Mouse (Mus musculus) lung, postnatal 0 days (tissue): ENCODE data around the gene Mapk11. TPM values are rescaled to one million over a fixed set of nuclear protein-coding genes. Genes with fewer than 3 reads are reported as not detected.

Experiments
- ATAC-seq: fragments of 200-750 bp; cut with Nextera tagmentation; 2 replicates; pipeline ENCODE4 v1.8.0; 2017; ENCODE audit warnings: moderate library complexity
- DNase-seq: peaks from one replicate; pipeline ENCODE4 v3.0.0-alpha.2; 2016; ENCODE audit warnings: low spot score
- H3K27ac ChIP-seq: fragments of 300-500 bp; sonication (generic); 2 replicates; pipeline ENCODE4 v1.5.1; 2014; ENCODE audit warnings: antibody characterized with exemption, mild to moderate bottlenecking, low read length, mixed read lengths
- H3K27me3 ChIP-seq: fragments of 300-500 bp; sonication (generic); replicated peaks from 2 replicates; pipeline ENCODE4 v1.6.1; 2014; ENCODE audit warnings: low read length, mixed read lengths; ENCODE audit not compliant: insufficient read depth
- H3K36me3 ChIP-seq: fragments of 300-500 bp; sonication (generic); 2 replicates; pipeline ENCODE4 v1.6.1; 2014; ENCODE audit warnings: low read length, mixed read lengths; ENCODE audit not compliant: insufficient read depth
- H3K4me1 ChIP-seq: fragments of 300-500 bp; sonication (generic); 2 replicates; pipeline ENCODE4 v1.6.1; 2014; ENCODE audit warnings: antibody characterized with exemption, low read depth, low read length, mixed read lengths; ENCODE audit not compliant: insufficient read depth
- H3K4me2 ChIP-seq: fragments of 300-500 bp; sonication (generic); replicated peaks from 2 replicates; pipeline ENCODE4 v1.6.1; 2014; ENCODE audit warnings: low read depth, mild to moderate bottlenecking, low read length, moderate library complexity, mixed read lengths
- H3K4me3 ChIP-seq: fragments of 300-500 bp; sonication (generic); 2 replicates; pipeline ENCODE4 v1.5.1; 2014; ENCODE audit warnings: low read depth, low read length
- H3K9ac ChIP-seq: fragments of 300-500 bp; sonication (generic); replicated peaks from 2 replicates; pipeline ENCODE4 v1.6.1; 2014; ENCODE audit warnings: low read depth, mild to moderate bottlenecking
- H3K9me3 ChIP-seq: fragments of 300-500 bp; sonication (generic); 2 replicates; pipeline ENCODE4 v1.6.1; 2016; ENCODE audit warnings: low read length, mixed read lengths
- CTCF ChIP-seq: IDR thresholded peaks from 2 replicates; pipeline ENCODE4 v1.5.1; 2016; ENCODE audit warnings: antibody characterized with exemption, mild to moderate bottlenecking
- EP300 ChIP-seq: IDR thresholded peaks from 2 replicates; pipeline ENCODE4 v1.6.1; 2016; ENCODE audit warnings: antibody characterized with exemption, mild to moderate bottlenecking, control low read depth
- whole genome bisulfite sequencing: fragments of 180-500 bp; shearing (Covaris S2); extraction: QIAGEN DNeasy Blood & Tissue Kit; methylation state at CpG from one replicate; pipeline ENCODE4 v1.1.7; 2014; 5-methylcytosine and 5-hydroxymethylcytosine counted together
- polyA plus RNA-seq: library from polyadenylated mRNA; unstranded; fragments of >200 nt; fragmentation: Nextera tagmentation; extraction: Ambion mirVana; gene quantifications from 2 replicates; pipeline ENCODE4 v1.2.1, GENCODE M21; 2015

Mapk11 gene
- polyA plus RNA-seq, 1 experiment from 2014 or later, result 7.4 TPM

DNA sequence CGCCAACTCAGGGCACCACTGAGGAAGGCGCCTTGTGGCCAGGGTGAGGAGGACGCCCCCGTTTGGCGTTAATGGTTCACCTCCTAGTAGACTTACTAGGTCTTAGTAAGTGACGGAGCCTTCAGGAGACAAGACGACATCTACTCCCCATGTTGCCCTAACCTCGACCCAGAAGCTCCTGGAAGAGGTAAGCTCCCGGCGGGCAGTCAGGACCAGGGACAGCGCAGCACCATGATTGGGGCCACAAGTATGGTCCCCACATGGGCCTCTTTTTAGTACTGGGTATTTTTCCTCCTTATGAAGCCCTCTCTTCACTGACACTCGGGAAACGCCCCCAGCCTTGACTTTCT is 588 bp upstream of the Mapk11 start:
- no peak overlapping the region for H3K9ac ChIP-seq
- peak overlapping the region; percentile 91 for H3K4me2 ChIP-seq
- WGBS, result 5% methylated on average over 13 of the region's 13 CpGs
- peak overlapping the region; percentile 67 for H3K4me3 ChIP-seq
- no peaks in the 10 kb centered on the region for H3K9me3 ChIP-seq
- H3K4me1 ChIP-seq, result peaks cover 13% of the 10 kb centered on the region
- H3K27me3 ChIP-seq, result peaks cover 14% of the 10 kb centered on the region
- peaks cover 7% of the 10 kb centered on the region; the same call in 1 of the 2 replicates for H3K36me3 ChIP-seq
- no peak overlapping the region for H3K27ac ChIP-seq
- TF ChIP-seq CTCF (peak; percentile 15), EP300 (no peak)
- ATAC-seq (peak; percentile 20; the same call in 1 of the 2 replicates), DNase-seq (peak; percentile 44)

DNA sequence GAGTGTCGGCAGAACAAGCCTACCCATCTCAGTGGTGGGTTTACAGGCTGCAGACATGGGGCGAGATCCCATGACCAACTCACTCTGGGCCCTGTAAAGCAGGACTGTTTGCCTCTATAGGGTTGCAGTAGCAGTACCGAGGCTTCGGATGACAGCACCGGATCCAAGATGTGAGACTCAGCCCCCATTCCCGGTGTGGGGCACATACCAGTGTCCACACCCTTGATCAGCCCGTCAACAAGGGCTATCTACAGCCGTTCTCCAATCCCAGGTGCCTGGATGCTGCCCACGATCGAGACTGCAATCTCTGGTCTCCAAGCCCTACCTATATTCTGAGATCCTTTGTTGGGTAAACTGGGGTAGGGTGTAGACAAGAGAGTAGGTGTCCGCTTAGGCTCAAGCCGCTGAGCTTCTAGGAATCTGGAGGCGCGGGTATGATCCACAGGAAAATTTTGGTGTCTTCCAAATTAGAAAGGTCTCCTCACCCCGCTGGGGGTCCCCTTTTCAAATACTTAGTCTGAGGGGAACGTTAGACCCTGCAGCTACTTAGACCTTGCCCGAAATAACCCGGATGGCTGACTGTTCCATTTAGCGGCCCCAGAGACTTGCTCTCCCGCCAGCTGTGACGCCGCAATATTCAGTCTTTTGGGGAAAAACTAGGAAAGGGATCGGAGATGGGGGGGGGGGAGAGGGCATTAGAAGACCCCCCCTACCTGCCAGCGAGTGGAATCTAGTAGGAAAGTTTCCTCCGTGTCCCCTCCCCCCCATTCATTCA is 745 bp downstream of the Mapk11 start:
- peak overlapping the region; percentile 50 for H3K9ac ChIP-seq
- H3K27me3 ChIP-seq, result peaks cover 14% of the 10 kb centered on the region
- H3K27ac ChIP-seq, result no peak overlapping the region
- WGBS, result 7% methylated on average over 25 of the region's 25 CpGs
- TF ChIP-seq CTCF (no peak), EP300 (no peak)
- no peak for DNase-seq
- H3K4me3 ChIP-seq, result peak overlapping the region; percentile 67
- no peaks in the 10 kb centered on the region for H3K36me3 ChIP-seq
- H3K4me1 ChIP-seq, result peaks cover 13% of the 10 kb centered on the region
- ATAC-seq, result no peak
- peak overlapping the region; percentile 91 for H3K4me2 ChIP-seq
- H3K9me3 ChIP-seq, result no peaks in the 10 kb centered on the region

DNA sequence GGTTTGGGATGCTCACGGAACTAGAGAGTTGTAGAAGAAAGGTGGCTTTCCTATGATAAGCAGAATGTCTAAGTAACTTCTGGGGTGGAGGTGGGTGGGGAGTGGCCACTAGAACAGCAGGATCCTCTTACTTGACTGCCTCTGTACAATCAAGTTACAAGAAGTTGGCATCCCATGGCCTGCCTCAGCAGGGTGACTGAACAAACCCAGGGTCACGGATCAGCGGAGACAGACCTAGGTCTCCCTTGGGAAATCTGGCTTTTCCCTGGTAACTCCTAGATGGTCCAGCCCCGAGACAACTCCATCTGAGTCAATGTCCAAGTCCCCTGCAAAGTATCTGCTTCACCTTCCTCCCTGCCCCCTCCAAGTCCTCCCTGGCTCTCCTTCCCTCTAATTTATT is 1.5 kb downstream of the Mapk11 start:
- no peak overlapping the region for H3K27ac ChIP-seq
- peaks cover 14% of the 10 kb centered on the region for H3K27me3 ChIP-seq
- H3K4me1 ChIP-seq, result peaks cover 13% of the 10 kb centered on the region
- TF ChIP-seq EP300 (no peak), CTCF (no peak)
- DNase-seq (no peak), ATAC-seq (no peak)
- no peaks in the 10 kb centered on the region for H3K36me3 ChIP-seq
- 60% methylated on average over 4 of the region's 4 CpGs for WGBS
- H3K9ac ChIP-seq, result no peak overlapping the region
- H3K4me3 ChIP-seq, result no peak overlapping the region
- H3K9me3 ChIP-seq, result no peaks in the 10 kb centered on the region
- no peak overlapping the region for H3K4me2 ChIP-seq

DNA sequence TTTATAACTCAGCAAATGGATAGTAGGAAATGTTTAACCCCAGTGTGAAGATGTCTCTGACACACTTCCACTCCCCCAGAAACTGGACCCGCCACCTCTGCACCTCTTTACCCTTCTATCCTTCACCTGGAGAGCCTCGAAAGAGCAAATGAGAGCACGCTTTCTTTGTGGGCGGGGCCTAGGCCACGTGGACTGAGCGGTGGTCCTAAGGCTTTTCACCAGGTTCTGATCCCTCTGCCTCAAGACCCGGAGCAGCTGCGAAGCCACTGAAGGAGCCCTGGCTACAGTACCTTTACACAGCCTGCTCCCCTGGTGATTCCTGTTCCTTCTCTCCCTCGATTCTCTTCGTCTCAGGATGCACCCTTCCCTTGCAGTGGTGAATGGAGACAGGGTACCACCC is 2.0 kb downstream of the Mapk11 start:
- TF ChIP-seq CTCF (no peak), EP300 (no peak)
- no peak for DNase-seq
- H3K4me3 ChIP-seq, result no peak overlapping the region
- H3K36me3 ChIP-seq, result no peaks in the 10 kb centered on the region
- no peak for ATAC-seq
- H3K9me3 ChIP-seq, result no peaks in the 10 kb centered on the region
- peaks cover 14% of the 10 kb centered on the region for H3K27me3 ChIP-seq
- H3K4me2 ChIP-seq, result no peak overlapping the region
- H3K27ac ChIP-seq, result no peak overlapping the region
- H3K4me1 ChIP-seq, result peaks cover 13% of the 10 kb centered on the region
- 19% methylated on average over 10 of the region's 10 CpGs for WGBS
- H3K9ac ChIP-seq, result no peak overlapping the region

DNA sequence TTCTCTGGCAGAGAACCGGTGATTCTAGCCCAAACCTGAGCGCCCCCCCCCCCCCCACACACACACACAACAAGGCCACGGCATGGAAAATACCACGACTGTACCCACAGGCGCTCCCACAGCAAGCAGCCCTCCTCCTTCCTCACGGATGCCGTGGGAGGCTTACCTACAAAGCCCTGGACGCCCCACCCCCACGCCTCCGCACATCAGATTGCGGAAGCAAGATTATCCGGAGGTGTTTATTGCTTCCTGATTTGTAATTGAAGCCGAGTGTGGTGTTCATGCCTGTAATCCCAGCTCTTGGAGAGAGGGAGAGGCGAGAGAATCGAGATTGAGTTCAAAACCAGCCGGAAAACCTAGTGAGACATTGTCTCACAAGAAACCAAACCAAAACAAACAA is 2.4 kb downstream of the Mapk11 start:
- H3K27ac ChIP-seq, result no peak overlapping the region
- H3K36me3 ChIP-seq, result no peaks in the 10 kb centered on the region
- peaks cover 13% of the 10 kb centered on the region for H3K4me1 ChIP-seq
- peak overlapping the region; percentile 42 for H3K4me2 ChIP-seq
- no peak overlapping the region for H3K9ac ChIP-seq
- 9% methylated on average over 15 of the region's 16 CpGs for WGBS
- DNase-seq (no peak), ATAC-seq (no peak)
- TF ChIP-seq CTCF, result no peak
- TF ChIP-seq EP300, result no peak
- 0 out of 2 replicates have a peak overlapping the region, but pooled peaks have one; percentile 8 for H3K4me3 ChIP-seq
- no peaks in the 10 kb centered on the region for H3K9me3 ChIP-seq
- H3K27me3 ChIP-seq, result peaks cover 14% of the 10 kb centered on the region

DNA sequence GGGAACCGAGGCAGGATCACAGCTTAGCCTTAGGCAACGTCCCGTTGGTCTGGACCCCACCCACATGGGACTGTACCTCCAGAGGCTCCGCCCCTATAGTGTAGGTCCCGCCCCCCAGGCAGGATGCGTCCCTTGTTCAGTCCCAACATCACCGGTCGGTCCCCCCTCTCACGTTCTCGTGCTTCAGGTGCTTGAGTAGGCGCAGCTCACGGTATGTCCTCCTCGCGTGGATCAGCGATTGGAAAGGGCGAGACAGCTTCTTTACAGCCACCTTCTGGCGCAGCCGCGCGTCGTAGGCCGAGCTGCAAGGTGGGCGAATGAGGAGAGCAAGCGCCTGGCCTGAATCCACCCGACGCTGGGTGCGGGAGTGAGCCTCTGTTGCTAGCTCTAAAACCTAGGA is 2.9 kb downstream of the Mapk11 start:
- peak; percentile 43 for DNase-seq
- Histone ChIP-seq H3K9ac (no peak overlapping the region), H3K27me3 (peaks cover 14% of the 10 kb centered on the region)

More for the DNA sequence above, 2.9 kb downstream of the Mapk11 start:
- Histone ChIP-seq H3K9me3 (no peaks in the 10 kb centered on the region), H3K36me3 (no peaks in the 10 kb centered on the region), H3K4me3 (0 out of 2 replicates have a peak overlapping the region, but pooled peaks have one; percentile 8), H3K27ac (no peak overlapping the region), H3K4me1 (peaks cover 14% of the 10 kb centered on the region), H3K4me2 (peak overlapping the region; percentile 42)
- 4% methylated on average over 26 of the region's 27 CpGs for WGBS
- ATAC-seq, result peak; percentile 46
- TF ChIP-seq CTCF (no peak; the same call in 1 of the 2 replicates), EP300 (no peak)
